Comparison of ENCODE assay signal across 8 mouse cellular contexts in genomic region chr2:73540450-73541162, GRCm38 (mm10). TPM values are rescaled to one million over a fixed set of nuclear protein-coding genes. Genes with fewer than 3 reads are reported as not detected.
A peak's percentile ranks its signal among the peaks of the same experiment; 100 is the strongest.
DNase-seq lines count a peak whose midpoint lies in the region; ATAC-seq and TF ChIP-seq lines count a peak whose summit lies in the region.

No protein-coding gene starts in this region.

- 12% methylated on average over 16 of the region's 16 CpGs for WGBS in kidney, embryonic 15.5 days
- WGBS in intestine, postnatal 0 days: 15% methylated on average over 16 of the region's 16 CpGs

- H3K4me1 ChIP-seq in kidney, embryonic 15.5 days: peaks cover 13% of the 10 kb centered on the region
- H3K4me1 ChIP-seq in intestine, postnatal 0 days (replicated peaks; ENCODE audit: control insufficient read depth, insufficient read depth, low read length): no peaks in the 10 kb centered on the region

- peak; percentile 47; the same call in 1 of the 2 replicates for ATAC-seq in kidney, embryonic 15.5 days (replicated peaks; ENCODE audit: low FRiP score)
- peak; percentile 54 for ATAC-seq in activated CD4-positive, CD25-positive, alpha-beta regulatory T cell, adult 4 months
- peak; percentile 14; the same call in 1 of the 2 replicates for ATAC-seq in intestine, postnatal 0 days

- no peak for DNase-seq in kidney, postnatal 10 days
- DNase-seq in monocyte, adult 2 months (ENCODE audit: low read depth in 1 of 2, low spot score in 2 of 2): peak; percentile 16 to 24
- DNase-seq in yolk sac, embryonic 10.5 days (ENCODE audit: low spot score): no peak
- no peak for DNase-seq in cerebellum, adult 8-10 months
- DNase-seq in adrenal gland, postnatal 10 days: no peak

- peak overlapping the region; percentile 43; the same call in 1 of the 2 replicates for H3K27ac ChIP-seq in kidney, embryonic 15.5 days
- no peak overlapping the region for H3K27ac ChIP-seq in intestine, postnatal 0 days (ENCODE audit: low read depth, low read length)

- peak overlapping the region; percentile 24; the same call in 1 of the 2 replicates for H3K4me3 ChIP-seq in kidney, embryonic 15.5 days (replicated peaks)
- H3K4me3 ChIP-seq in intestine, postnatal 0 days (ENCODE audit: low read depth, low read length): peak overlapping the region; percentile 12; the same call in 1 of the 2 replicates

- H3K36me3 ChIP-seq in kidney, embryonic 15.5 days: no peaks in the 10 kb centered on the region
- no peaks in the 10 kb centered on the region for H3K36me3 ChIP-seq in intestine, postnatal 0 days (ENCODE audit: control insufficient read depth, insufficient read depth)

- no peak for TF ChIP-seq CTCF in intestine, postnatal 0 days (IDR thresholded peaks at IDR 0.05; ENCODE audit: low read depth)

- 0 out of 2 replicates have a peak overlapping the region, but pooled peaks have one; percentile 9 for H3K9ac ChIP-seq in kidney, embryonic 15.5 days
- no peak overlapping the region for H3K9ac ChIP-seq in intestine, postnatal 0 days (ENCODE audit: low read depth, low read length)

- H3K4me2 ChIP-seq in kidney, embryonic 15.5 days: peak overlapping the region; percentile 56
- H3K4me2 ChIP-seq in intestine, postnatal 0 days (replicated peaks; ENCODE audit: low read depth): peak overlapping the region; percentile 54

- H3K9me3 ChIP-seq in kidney, embryonic 15.5 days (replicated peaks): no peaks in the 10 kb centered on the region
- H3K9me3 ChIP-seq in intestine, postnatal 0 days (ENCODE audit: control insufficient read depth): no peaks in the 10 kb centered on the region

- H3K27me3 ChIP-seq in kidney, embryonic 15.5 days: peaks cover 8% of the 10 kb centered on the region
- H3K27me3 ChIP-seq in intestine, postnatal 0 days (replicated peaks; ENCODE audit: control insufficient read depth, insufficient read depth, low read length): no peaks in the 10 kb centered on the region

RNA-seq across cellular contexts. Expression of gene Wipf1, which starts 11.1 kb away (rescaled TPM):
- polyA plus RNA-seq in kidney, embryonic 15.5 days (2015; fragmentation: Nextera tagmentation; extraction: Ambion mirVana): 8.7 and 9.7 TPM in 2 replicates
- 10 to 100 TPM; 70.1 to 72.4 TPM for polyA plus RNA-seq in activated CD4-positive, CD25-positive, alpha-beta regulatory T cell, adult 4 months (2017; shearing (Covaris generic))
- 9.9 and 10.3 TPM in 2 replicates for polyA plus RNA-seq in intestine, postnatal 0 days (2015; fragmentation: Nextera tagmentation; extraction: Ambion mirVana)
- 10 to 100 TPM; 21.1 to 21.3 TPM for total RNA-seq in adrenal gland, postnatal 10 days (2021)

RNA-seq across cellular contexts. Expression of gene Chrna1, which starts 39.5 kb away (rescaled TPM):
- 1.3 and 1.4 TPM in 2 replicates for polyA plus RNA-seq in kidney, embryonic 15.5 days (2015; fragmentation: Nextera tagmentation; extraction: Ambion mirVana)
- not detected for polyA plus RNA-seq in activated CD4-positive, CD25-positive, alpha-beta regulatory T cell, adult 4 months (2017; shearing (Covaris generic))
- 0.08 and 0.12 TPM in 2 replicates for polyA plus RNA-seq in intestine, postnatal 0 days (2015; fragmentation: Nextera tagmentation; extraction: Ambion mirVana)
- 1 to 10 TPM in 1 of 2 experiments, under 1 TPM in 1; 0.39 to 1.6 TPM for total RNA-seq in adrenal gland, postnatal 10 days (2021)

Comparison
In these comparisons a context has a peak if more than half of its experiments do, and no peak if none do; other contexts are left out.
1. DNase-seq: peak in monocyte, adult 2 months (2 of 2); none in kidney, postnatal 10 days (single experiment), yolk sac, embryonic 10.5 days (single experiment), cerebellum, adult 8-10 months (single experiment) and adrenal gland, postnatal 10 days (single experiment).
2. Peak in every context shown above with its lines, with median percentiles within 50 percentile points of each other: ATAC-seq.